ENCODE assay signal across 13 mouse cellular contexts in genomic region chr8:120877005-120877404, GRCm38 (mm10).
"Had no signal": no experiment of that assay in that cellular context is flagged by ENCODE, and none has a peak within 500 bp of the region (broad histone marks: within the 10 kb centered on the region; RNA-seq: fewer than 3 reads in every experiment).

No protein-coding gene starts in this region.

- ATAC-seq: inflammation-experienced regulatory T-cells, adult 6 months; intestine, embryonic 16.5 days; midbrain, embryonic 13.5 days had no signal

- H3K9ac ChIP-seq: liver, embryonic 13.5 days; midbrain, embryonic 13.5 days had no signal

- H3K4me2 ChIP-seq: liver, embryonic 13.5 days; midbrain, embryonic 13.5 days had no signal

- H3K36me3 ChIP-seq: liver, embryonic 13.5 days; midbrain, embryonic 10.5 days; midbrain, embryonic 13.5 days had no signal

- H3K4me3 ChIP-seq: layer of hippocampus, adult 2 months; liver, embryonic 13.5 days; midbrain, embryonic 10.5 days; midbrain, embryonic 13.5 days had no signal

- H3K4me1 ChIP-seq: liver, embryonic 13.5 days; midbrain, embryonic 10.5 days; midbrain, embryonic 13.5 days had no signal

- H3K27ac ChIP-seq: layer of hippocampus, adult 2 months; liver, embryonic 13.5 days; macrophage; midbrain, embryonic 10.5 days; midbrain, embryonic 13.5 days had no signal

- H3K9me3 ChIP-seq: liver, embryonic 13.5 days; midbrain, embryonic 10.5 days; midbrain, embryonic 13.5 days had no signal

- DNase-seq: kidney, adult 18-20 months; kidney, adult 9 months; kidney, postnatal 25 days; layer of hippocampus, adult 9-11 months; liver, embryonic 13.5 days; thymus, adult 18-20 months; thymus, postnatal 4 days had no signal
